Mouse (Mus musculus): ENCODE data around the gene Gm9639. TPM values are rescaled to one million over a fixed set of nuclear protein-coding genes. Genes with fewer than 3 reads are reported as not detected.
"Not testable (repeated sequence)": the region's sequence is repeated elsewhere in the genome, so short reads cannot be mapped to it uniquely, and the experiment has no call there.

Gm9639 gene
- total RNA-seq, 2 experiments from 2014 or later = not detected

- DNase-seq (ENCODE audit: low spot score in 2 of 2) = no peak
These were observed 41.4 kb downstream of the Gm9639 start for GRCm38 (mm10) chr10:77753448-77753847.

DNA sequence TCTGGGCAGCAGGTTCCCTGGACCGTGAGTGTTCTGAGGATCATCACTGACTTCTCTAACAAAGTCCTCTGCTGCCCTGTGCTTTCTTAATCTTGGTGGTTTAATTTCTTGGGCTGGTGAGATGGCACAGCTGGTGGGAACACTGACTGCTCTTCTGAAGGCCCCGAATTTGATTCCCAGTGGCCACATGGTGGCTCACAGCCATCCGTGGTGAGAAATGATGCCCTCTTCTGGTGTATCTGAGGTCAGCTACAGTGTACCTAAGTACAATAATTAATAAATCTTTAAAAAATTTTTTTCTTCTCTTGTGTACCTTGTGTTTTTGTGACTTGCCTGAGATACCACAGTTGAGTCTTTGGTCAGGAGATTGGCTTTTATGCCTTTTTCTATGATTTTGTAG lies 42.6 kb downstream of the Gm9639 start:
- DNase-seq (ENCODE audit: low spot score in 2 of 2) = not testable (repeated sequence)

DNA sequence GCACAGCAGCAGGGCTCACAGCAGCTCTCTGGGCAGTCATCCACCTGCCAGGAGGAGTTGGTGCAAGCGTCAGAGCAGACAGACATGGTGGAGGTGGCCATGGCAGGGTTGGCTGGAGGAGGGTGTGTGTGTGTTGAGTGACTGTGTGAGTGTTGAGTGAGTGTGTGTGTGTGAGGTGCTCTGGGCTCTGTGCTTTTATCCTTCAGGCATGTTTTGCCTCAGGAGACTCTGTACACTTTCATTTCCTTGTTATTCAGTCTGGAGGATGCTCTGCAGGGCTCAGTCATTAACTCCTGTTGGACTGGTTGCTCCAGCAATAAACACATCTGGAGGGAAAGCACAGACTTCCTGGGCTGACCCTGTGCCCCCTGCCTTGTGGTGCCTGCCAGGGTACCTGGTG lies 43.6 kb downstream of the Gm9639 start, which contains the start of gene Gm9736:
Gene Gm9736 (minus strand): TSS at position 101 of the 400 bp plus-strand sequence.
- DNase-seq (ENCODE audit: low spot score in 2 of 2) = not testable (repeated sequence)

GRCm38 (mm10) chr10:77750686-77751085 lies 44.2 kb downstream of the Gm9639 start:
- DNase-seq (ENCODE audit: low spot score in 2 of 2) = not testable (repeated sequence)

Other genes starting within 250 kb of the Gm9639 start
- gene Pttg1ip, start 213.4 kb downstream of the Gm9639 start, total RNA-seq (2021) = 10 to 100 TPM; 67.0 to 72.0 TPM
- 100 to 1,000 TPM; 165 to 172 TPM for gene Sumo3, start 189.0 kb downstream of the Gm9639 start, total RNA-seq (2021)
- gene Gm49325, start 188.9 kb downstream of the Gm9639 start, total RNA-seq (2021) = 10 to 100 TPM; 12.9 to 13.0 TPM
- 10 to 100 TPM; 46.1 to 53.8 TPM for gene Ube2g2, start 172.8 kb downstream of the Gm9639 start, total RNA-seq (2021)
- under 1 TPM; 0.14 to 0.19 TPM for gene Tspear, start 108.5 kb downstream of the Gm9639 start, total RNA-seq (2021)
- not detected for gene Gm19402, start 104.3 kb downstream of the Gm9639 start, total RNA-seq (2021)
- gene Gm9508, start 97.8 kb downstream of the Gm9639 start, total RNA-seq (2021) = not detected
- gene Gm10272, start 88.5 kb downstream of the Gm9639 start, total RNA-seq (2021) = not detected
- gene Gm10024, start 83.6 kb downstream of the Gm9639 start, total RNA-seq (2021) = not detected
- not detected for gene Gm10142, start 79.3 kb downstream of the Gm9639 start, total RNA-seq (2021)
- gene Krtap12-1, start 74.5 kb downstream of the Gm9639 start, total RNA-seq (2021) = not detected
- gene Gm10100, start 68.6 kb downstream of the Gm9639 start, total RNA-seq (2021) = not detected
- not detected for gene Gm18596, start 52.4 kb downstream of the Gm9639 start, total RNA-seq (2021)
- not detected for gene Gm9736, start 43.7 kb downstream of the Gm9639 start, total RNA-seq (2021)
- gene Gm3233, start 35.4 kb downstream of the Gm9639 start, total RNA-seq (2021) = not detected
- not detected for gene Gm3238, start 23.8 kb downstream of the Gm9639 start, total RNA-seq (2021)
- gene Gm7138, start 18.1 kb downstream of the Gm9639 start, total RNA-seq (2021) = not detected
- gene Gm3250, start 12.5 kb downstream of the Gm9639 start, total RNA-seq (2021) = not detected
- gene Gm7137, start 6.9 kb downstream of the Gm9639 start, total RNA-seq (2021) = not detected
- gene Gm19668, start 4.1 kb upstream of the Gm9639 start, total RNA-seq (2021) = not detected
- not detected for gene Gm9507, start 16.8 kb upstream of the Gm9639 start, total RNA-seq (2021)
- gene Gm2696, start 19.6 kb upstream of the Gm9639 start, total RNA-seq (2021) = not detected
- not detected for gene Krtap10-4, start 32.0 kb upstream of the Gm9639 start, total RNA-seq (2021)
- not detected for gene Krtap10-10, start 40.9 kb upstream of the Gm9639 start, total RNA-seq (2021)
- gene Gm36176, start 51.7 kb upstream of the Gm9639 start, total RNA-seq (2021) = not detected
- gene Gm10318, start 57.8 kb upstream of the Gm9639 start, total RNA-seq (2021) = not detected
- not detected for gene Gm3285, start 66.9 kb upstream of the Gm9639 start, total RNA-seq (2021)
- gene Lrrc3, start 107.5 kb upstream of the Gm9639 start, total RNA-seq (2021) = 10 to 100 TPM in 1 of 2 experiments, 1 to 10 TPM in 1; 9.8 to 10.1 TPM
- gene Trpm2, start 175.5 kb upstream of the Gm9639 start, total RNA-seq (2021) = 10 to 100 TPM; 47.5 to 51.9 TPM
- 10 to 100 TPM; 33.9 to 36.1 TPM for gene 1810043G02Rik, start 183.4 kb upstream of the Gm9639 start, total RNA-seq (2021)
- 100 to 1,000 TPM; 147 TPM for gene Pfkl, start 215.0 kb upstream of the Gm9639 start, total RNA-seq (2021)
- gene Dnmt3l, start 246.9 kb upstream of the Gm9639 start, total RNA-seq (2021) = not detected
- gene Aire, start 248.5 kb upstream of the Gm9639 start, total RNA-seq (2021) = under 1 TPM in 1 of 2 experiments, not detected in 1; 0.28 TPM